Mouse (Mus musculus): ENCODE results near the gene Melk. TPM values are rescaled to one million over a fixed set of nuclear protein-coding genes. Genes with fewer than 3 reads are reported as not detected.

Gene Melk
- polyA plus RNA-seq, 1 experiment: not detected

- Histone ChIP-seq H3K4me1 (ENCODE audit: control insufficient read depth, insufficient read depth, low read length) (no peaks in the 10 kb centered on the region), H3K27ac (ENCODE audit: insufficient read depth, low read depth, low read length) (no peak overlapping the region), H3K4me3 (ENCODE audit: insufficient read depth, low read depth, low read length) (no peak overlapping the region)
- WGBS: 91% methylated on average over 12 of the region's 12 CpGs
- TF ChIP-seq POLR2A (IDR thresholded peaks at IDR 0.05; ENCODE audit: insufficient read depth, low read depth, low read length) (no peak), CTCF (IDR thresholded peaks at IDR 0.05; ENCODE audit: insufficient read depth, low read depth, low read length) (no peak)
These were observed 15.7 kb downstream of the Melk start for GRCm38 (mm10) chr4:44316270-44316809.

DNA sequence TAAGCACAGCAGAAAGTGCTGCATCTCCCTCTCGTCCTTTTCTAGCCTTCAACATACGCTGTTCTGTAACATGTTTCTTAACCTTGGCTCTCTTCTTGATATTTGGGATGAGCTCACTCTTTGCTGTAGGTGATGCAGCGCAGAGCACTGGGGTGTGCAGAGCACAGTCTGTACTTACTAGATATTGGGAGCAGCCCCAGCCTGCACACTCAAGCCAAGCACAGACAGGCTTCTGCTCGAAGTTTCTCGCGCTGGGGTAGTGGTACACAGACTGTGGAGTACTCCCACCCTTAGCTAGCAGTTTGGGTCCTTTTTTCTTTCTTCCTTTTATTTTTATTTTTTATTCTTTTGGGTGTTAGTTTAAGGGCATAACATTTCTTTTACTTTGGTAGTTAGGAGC, 19.8 kb downstream of the Melk start:
- no peak overlapping the region for H3K27ac ChIP-seq (ENCODE audit: insufficient read depth, low read depth, low read length)
- H3K4me3 ChIP-seq (ENCODE audit: insufficient read depth, low read depth, low read length): no peak overlapping the region
- TF ChIP-seq POLR2A (IDR thresholded peaks at IDR 0.05; ENCODE audit: insufficient read depth, low read depth, low read length) (no peak), CTCF (IDR thresholded peaks at IDR 0.05; ENCODE audit: insufficient read depth, low read depth, low read length) (no peak)
- 88% methylated on average over 6 of the region's 6 CpGs for WGBS
- H3K4me1 ChIP-seq (ENCODE audit: control insufficient read depth, insufficient read depth, low read length): no peaks in the 10 kb centered on the region

DNA sequence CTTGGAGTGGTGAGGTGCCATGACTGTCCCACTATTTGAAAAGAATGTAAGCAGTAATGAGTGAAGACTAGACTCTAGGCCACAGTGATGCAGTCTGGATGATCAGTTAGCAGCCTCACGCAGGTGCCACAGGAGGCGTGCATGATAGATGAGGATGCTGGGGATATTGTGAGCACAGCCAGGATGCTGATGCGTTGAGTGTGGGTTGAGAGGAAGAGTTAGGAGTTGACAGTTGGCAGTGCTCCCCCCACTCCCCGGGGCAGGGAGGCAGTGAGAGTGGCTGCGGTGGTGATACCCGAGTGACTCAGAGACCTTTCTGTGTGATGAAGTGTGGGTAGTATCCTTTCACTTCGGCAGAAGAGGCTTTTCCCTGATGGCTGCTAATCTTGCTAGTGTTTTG, 21.4 kb downstream of the Melk start:
- WGBS: 63% methylated on average over 7 of the region's 7 CpGs
- Histone ChIP-seq H3K4me1 (ENCODE audit: control insufficient read depth, insufficient read depth, low read length) (no peaks in the 10 kb centered on the region), H3K4me3 (ENCODE audit: insufficient read depth, low read depth, low read length) (no peak overlapping the region), H3K27ac (ENCODE audit: insufficient read depth, low read depth, low read length) (no peak overlapping the region)
- TF ChIP-seq POLR2A (IDR thresholded peaks at IDR 0.05; ENCODE audit: insufficient read depth, low read depth, low read length) (no peak), CTCF (IDR thresholded peaks at IDR 0.05; ENCODE audit: insufficient read depth, low read depth, low read length) (no peak)

DNA sequence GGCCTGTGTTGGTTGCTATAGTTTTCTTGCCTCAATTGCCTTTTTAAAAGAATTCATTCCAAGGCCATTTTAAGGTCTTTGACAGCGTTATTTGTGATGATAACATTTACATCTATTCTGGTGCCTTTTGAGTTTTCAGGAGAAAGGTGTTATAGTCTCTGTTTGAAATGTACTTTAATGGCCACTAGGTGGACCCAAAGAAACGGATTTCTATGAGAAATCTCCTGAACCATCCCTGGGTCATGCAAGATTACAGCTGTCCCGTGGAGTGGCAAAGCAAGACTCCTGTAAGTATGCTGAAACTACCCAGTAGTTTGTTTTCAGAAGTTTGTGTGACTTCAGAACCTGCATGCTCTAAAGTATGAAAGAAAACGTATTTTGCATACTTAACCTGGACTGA, 24.8 kb downstream of the Melk start:
- H3K4me1 ChIP-seq (ENCODE audit: control insufficient read depth, insufficient read depth, low read length): no peaks in the 10 kb centered on the region
- H3K27ac ChIP-seq (ENCODE audit: insufficient read depth, low read depth, low read length): no peak overlapping the region
- TF ChIP-seq POLR2A (IDR thresholded peaks at IDR 0.05; ENCODE audit: insufficient read depth, low read depth, low read length) (no peak), CTCF (IDR thresholded peaks at IDR 0.05; ENCODE audit: insufficient read depth, low read depth, low read length) (no peak)
- WGBS: 40% methylated on average over 4 of the region's 4 CpGs
- no peak overlapping the region for H3K4me3 ChIP-seq (ENCODE audit: insufficient read depth, low read depth, low read length)

- H3K4me1 ChIP-seq (ENCODE audit: control insufficient read depth, insufficient read depth, low read length): no peaks in the 10 kb centered on the region
- WGBS: 99% methylated on average over 3 of the region's 3 CpGs
- no peak overlapping the region for H3K4me3 ChIP-seq (ENCODE audit: insufficient read depth, low read depth, low read length)
- no peak for TF ChIP-seq POLR2A (IDR thresholded peaks at IDR 0.05; ENCODE audit: insufficient read depth, low read depth, low read length)
- no peak for TF ChIP-seq CTCF (IDR thresholded peaks at IDR 0.05; ENCODE audit: insufficient read depth, low read depth, low read length)
- no peak overlapping the region for H3K27ac ChIP-seq (ENCODE audit: insufficient read depth, low read depth, low read length)
These were observed 26.0 kb downstream of the Melk start for GRCm38 (mm10) chr4:44326721-44327120.

DNA sequence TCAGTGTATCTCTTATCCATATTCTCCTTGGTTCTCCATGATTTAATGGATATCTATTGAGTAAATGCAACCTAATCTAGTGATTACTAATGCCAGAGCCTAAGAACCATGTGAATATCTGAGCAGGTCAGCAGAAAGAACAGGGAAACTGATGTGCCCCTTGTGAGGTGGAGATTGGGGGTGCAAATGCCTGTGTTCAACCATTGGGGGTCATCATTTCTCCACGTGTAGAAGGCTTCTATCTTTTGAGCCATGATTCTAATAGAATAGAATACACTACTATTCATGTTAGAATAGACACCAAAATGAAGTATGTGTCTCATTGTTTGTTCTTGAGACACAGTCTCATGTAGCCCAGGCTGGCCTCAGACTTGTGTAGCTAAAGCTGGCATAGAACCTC, 27.3 kb downstream of the Melk start:
- Histone ChIP-seq H3K4me3 (ENCODE audit: insufficient read depth, low read depth, low read length) (no peak overlapping the region), H3K4me1 (ENCODE audit: control insufficient read depth, insufficient read depth, low read length) (no peaks in the 10 kb centered on the region), H3K27ac (ENCODE audit: insufficient read depth, low read depth, low read length) (no peak overlapping the region)
- TF ChIP-seq CTCF (IDR thresholded peaks at IDR 0.05; ENCODE audit: insufficient read depth, low read depth, low read length) (no peak), POLR2A (IDR thresholded peaks at IDR 0.05; ENCODE audit: insufficient read depth, low read depth, low read length) (no peak)
- WGBS: 86% methylated on average over 1 of the region's 1 CpGs

- no peaks in the 10 kb centered on the region for H3K4me1 ChIP-seq (ENCODE audit: control insufficient read depth, insufficient read depth, low read length)
- WGBS: 93% methylated on average over 8 of the region's 8 CpGs
- TF ChIP-seq CTCF (IDR thresholded peaks at IDR 0.05; ENCODE audit: insufficient read depth, low read depth, low read length) (no peak), POLR2A (IDR thresholded peaks at IDR 0.05; ENCODE audit: insufficient read depth, low read depth, low read length) (no peak)
- H3K27ac ChIP-seq (ENCODE audit: insufficient read depth, low read depth, low read length): no peak overlapping the region
- no peak overlapping the region for H3K4me3 ChIP-seq (ENCODE audit: insufficient read depth, low read depth, low read length)
These were observed 34.3 kb downstream of the Melk start for GRCm38 (mm10) chr4:44335006-44335405.

GRCm38 (mm10) chr4:44361670-44362069, 61.0 kb downstream of the Melk start:
- TF ChIP-seq POLR2A (IDR thresholded peaks at IDR 0.05; ENCODE audit: insufficient read depth, low read depth, low read length): no peak
- TF ChIP-seq CTCF (IDR thresholded peaks at IDR 0.05; ENCODE audit: insufficient read depth, low read depth, low read length): no peak
- H3K4me3 ChIP-seq (ENCODE audit: insufficient read depth, low read depth, low read length): no peak overlapping the region
- WGBS: 93% methylated on average over 7 of the region's 7 CpGs
- no peak overlapping the region for H3K27ac ChIP-seq (ENCODE audit: insufficient read depth, low read depth, low read length)
- peaks cover 3% of the 10 kb centered on the region; the same call in 1 of the 2 replicates for H3K4me1 ChIP-seq (ENCODE audit: control insufficient read depth, insufficient read depth, low read length)

- 70% methylated on average over 12 of the region's 12 CpGs for WGBS
- no peak overlapping the region for H3K4me3 ChIP-seq (ENCODE audit: insufficient read depth, low read depth, low read length)
- TF ChIP-seq CTCF (IDR thresholded peaks at IDR 0.05; ENCODE audit: insufficient read depth, low read depth, low read length) (no peak), POLR2A (IDR thresholded peaks at IDR 0.05; ENCODE audit: insufficient read depth, low read depth, low read length) (no peak)
- no peak overlapping the region for H3K27ac ChIP-seq (ENCODE audit: insufficient read depth, low read depth, low read length)
- H3K4me1 ChIP-seq (ENCODE audit: control insufficient read depth, insufficient read depth, low read length): peaks cover 3% of the 10 kb centered on the region; the same call in 1 of the 2 replicates
These were observed 62.8 kb downstream of the Melk start for GRCm38 (mm10) chr4:44363434-44364013.
